Mouse (Mus musculus): ENCODE data around the gene Gpr39. TPM values are rescaled to one million over a fixed set of nuclear protein-coding genes. Genes with fewer than 3 reads are reported as not detected.

Gpr39 gene
- polyA plus RNA-seq, 1 experiment = not detected

- Histone ChIP-seq H3K4me1 (ENCODE audit: control insufficient read depth, insufficient read depth, low read length) (peaks cover 30% of the 10 kb centered on the region), H3K27ac (ENCODE audit: insufficient read depth, low read depth, low read length) (no peak overlapping the region), H3K4me3 (ENCODE audit: insufficient read depth, low read depth, low read length) (peak overlapping the region; percentile 41)
- WGBS = 1% methylated on average over 9 of the region's 9 CpGs
- TF ChIP-seq POLR2A (IDR thresholded peaks at IDR 0.05; ENCODE audit: insufficient read depth, low read depth, low read length) (no peak), CTCF (IDR thresholded peaks at IDR 0.05; ENCODE audit: insufficient read depth, low read depth, low read length) (no peak)
Measured at GRCm38 (mm10) chr1:125910871-125911265, 234.1 kb downstream of the Gpr39 start.

- Histone ChIP-seq H3K4me3 (ENCODE audit: insufficient read depth, low read depth, low read length) (peak overlapping the region; percentile 41), H3K4me1 (ENCODE audit: control insufficient read depth, insufficient read depth, low read length) (peaks cover 30% of the 10 kb centered on the region), H3K27ac (ENCODE audit: insufficient read depth, low read depth, low read length) (no peak overlapping the region)
- under 1% methylated on average over 35 of the region's 35 CpGs for WGBS
- TF ChIP-seq CTCF (IDR thresholded peaks at IDR 0.05; ENCODE audit: insufficient read depth, low read depth, low read length) (no peak), POLR2A (IDR thresholded peaks at IDR 0.05; ENCODE audit: insufficient read depth, low read depth, low read length) (no peak)
Measured at GRCm38 (mm10) chr1:125911337-125911900, 234.6 kb downstream of the Gpr39 start.

GRCm38 (mm10) chr1:125911901-125912445 is 235.2 kb downstream of the Gpr39 start:
- H3K4me3 ChIP-seq (ENCODE audit: insufficient read depth, low read depth, low read length) = peak overlapping the region; percentile 41
- peaks cover 30% of the 10 kb centered on the region for H3K4me1 ChIP-seq (ENCODE audit: control insufficient read depth, insufficient read depth, low read length)
- under 1% methylated on average over 43 of the region's 43 CpGs for WGBS
- no peak overlapping the region for H3K27ac ChIP-seq (ENCODE audit: insufficient read depth, low read depth, low read length)
- no peak for TF ChIP-seq POLR2A (IDR thresholded peaks at IDR 0.05; ENCODE audit: insufficient read depth, low read depth, low read length)

GRCm38 (mm10) chr1:125912601-125913600 is 236.1 kb downstream of the Gpr39 start, which contains the start of gene Lypd1:
Lypd1 (minus strand) TSS chr1:125913101.
- 7% methylated on average over 30 of the region's 30 CpGs for whole genome bisulfite sequencing
- TF ChIP-seq POLR2A (IDR thresholded peaks at IDR 0.05; ENCODE audit: insufficient read depth, low read depth, low read length) (no peak), CTCF (IDR thresholded peaks at IDR 0.05; ENCODE audit: insufficient read depth, low read depth, low read length) (no peak)
- Histone ChIP-seq H3K4me1 (ENCODE audit: control insufficient read depth, insufficient read depth, low read length) (peaks cover 30% of the 10 kb centered on the region), H3K27ac (ENCODE audit: insufficient read depth, low read depth, low read length) (no peak within 1 kb of the TSS), H3K4me3 (ENCODE audit: insufficient read depth, low read depth, low read length) (peak within 1 kb of the TSS; percentile 41)

- WGBS = 93% methylated on average over 3 of the region's 3 CpGs
- Histone ChIP-seq H3K4me3 (ENCODE audit: insufficient read depth, low read depth, low read length) (no peak overlapping the region), H3K27ac (ENCODE audit: insufficient read depth, low read depth, low read length) (no peak overlapping the region), H3K4me1 (ENCODE audit: control insufficient read depth, insufficient read depth, low read length) (no peaks in the 10 kb centered on the region)
- TF ChIP-seq CTCF (IDR thresholded peaks at IDR 0.05; ENCODE audit: insufficient read depth, low read depth, low read length) (no peak), POLR2A (IDR thresholded peaks at IDR 0.05; ENCODE audit: insufficient read depth, low read depth, low read length) (no peak)
Measured at GRCm38 (mm10) chr1:125920696-125921095, 243.9 kb downstream of the Gpr39 start.

GRCm38 (mm10) chr1:125923062-125923461 is 246.3 kb downstream of the Gpr39 start:
- TF ChIP-seq POLR2A (IDR thresholded peaks at IDR 0.05; ENCODE audit: insufficient read depth, low read depth, low read length) = no peak
- TF ChIP-seq CTCF (IDR thresholded peaks at IDR 0.05; ENCODE audit: insufficient read depth, low read depth, low read length) = no peak
- no peak overlapping the region for H3K4me3 ChIP-seq (ENCODE audit: insufficient read depth, low read depth, low read length)
- no peaks in the 10 kb centered on the region for H3K4me1 ChIP-seq (ENCODE audit: control insufficient read depth, insufficient read depth, low read length)
- 50% methylated on average over 2 of the region's 2 CpGs for WGBS
- H3K27ac ChIP-seq (ENCODE audit: insufficient read depth, low read depth, low read length) = no peak overlapping the region

Other genes starting within 250 kb of the Gpr39 start
- 180 TPM in 1 of 2 replicates, not detected in the other for gene Actr3, start 241.3 kb upstream of the Gpr39 start, polyA plus RNA-seq (2012; ENCODE audit: insufficient read depth, insufficient read length, low replicate concordance, missing spikeins)
- gene Slc35f5, start 116.4 kb upstream of the Gpr39 start, polyA plus RNA-seq (2012; ENCODE audit: insufficient read depth, insufficient read length, low replicate concordance, missing spikeins) = not detected in 2 replicates
- gene Lypd1, start 236.1 kb downstream of the Gpr39 start, polyA plus RNA-seq (2012; ENCODE audit: insufficient read depth, insufficient read length, low replicate concordance, missing spikeins) = not detected in 2 replicates

Measured in olfactory bulb, adult 2 months (tissue).